Mouse (Mus musculus): ENCODE measurements at regions not wholly inside any gene's neighbourhood (a gene's known extent, or its start where the extent isn't known, plus 50 kb on each side); places are given as distances from the start of the nearest gene placed in this dataset.

GRCm38 (mm10) chr5:75248279-75248678 lies 96.2 kb downstream of the Pdgfra start:
- no peaks in the 10 kb centered on the region for H3K9me3 ChIP-seq
- H3K4me3 ChIP-seq (replicated peaks) = no peak overlapping the region
- H3K4me2 ChIP-seq (replicated peaks) = no peak overlapping the region
- H3K4me1 ChIP-seq (replicated peaks) = 0 out of 2 replicates have a peak, but pooled peaks cover 3% of the 10 kb centered on the region
- ATAC-seq = peak; percentile 39; the same call in 1 of the 2 replicates
- H3K27ac ChIP-seq = no peak overlapping the region
- 83% methylated on average over 6 of the region's 6 CpGs for WGBS
- no peak overlapping the region for H3K9ac ChIP-seq
- no peaks in the 10 kb centered on the region for H3K27me3 ChIP-seq (replicated peaks)
- no peaks in the 10 kb centered on the region for H3K36me3 ChIP-seq

- 0 out of 2 replicates have a peak, but pooled peaks cover 5% of the 10 kb centered on the region for H3K4me1 ChIP-seq (replicated peaks)
These were observed 97.6 kb downstream of the Pdgfra start for GRCm38 (mm10) chr5:75249671-75250070.

GRCm38 (mm10) chr5:75253349-75253748 lies 101.3 kb downstream of the Pdgfra start:
- 68% methylated on average over 7 of the region's 7 CpGs for WGBS
- no peak for ATAC-seq
- no peak overlapping the region for H3K27ac ChIP-seq
- H3K4me2 ChIP-seq (replicated peaks) = no peak overlapping the region
- no peaks in the 10 kb centered on the region for H3K27me3 ChIP-seq (replicated peaks)
- H3K4me1 ChIP-seq (replicated peaks) = 0 out of 2 replicates have a peak, but pooled peaks cover 3% of the 10 kb centered on the region
- no peak overlapping the region for H3K4me3 ChIP-seq (replicated peaks)
- no peaks in the 10 kb centered on the region for H3K9me3 ChIP-seq
- no peak overlapping the region for H3K9ac ChIP-seq
- no peaks in the 10 kb centered on the region for H3K36me3 ChIP-seq

More at GRCm38 (mm10) chr5:75249671-75250070, 97.6 kb downstream of the Pdgfra start:
- Histone ChIP-seq H3K9ac (no peak overlapping the region), H3K36me3 (no peaks in the 10 kb centered on the region), H3K9me3 (no peaks in the 10 kb centered on the region), H3K27me3 (replicated peaks) (no peaks in the 10 kb centered on the region), H3K4me2 (replicated peaks) (no peak overlapping the region), H3K27ac (no peak overlapping the region), H3K4me3 (replicated peaks) (no peak overlapping the region)
- WGBS = 78% methylated on average over 3 of the region's 3 CpGs
- no peak for ATAC-seq

GRCm38 (mm10) chr5:75253830-75254229 lies 101.7 kb downstream of the Pdgfra start:
- 65% methylated on average over 5 of the region's 5 CpGs for WGBS
- Histone ChIP-seq H3K36me3 (no peaks in the 10 kb centered on the region), H3K9me3 (no peaks in the 10 kb centered on the region), H3K9ac (no peak overlapping the region), H3K27me3 (replicated peaks) (no peaks in the 10 kb centered on the region), H3K4me3 (replicated peaks) (no peak overlapping the region), H3K27ac (no peak overlapping the region), H3K4me2 (replicated peaks) (no peak overlapping the region), H3K4me1 (replicated peaks) (0 out of 2 replicates have a peak, but pooled peaks cover 3% of the 10 kb centered on the region)
- peak; percentile 47; the same call in 1 of the 2 replicates for ATAC-seq

GRCm38 (mm10) chr5:75256186-75256585 lies 104.1 kb downstream of the Pdgfra start:
- no peak for ATAC-seq
- no peak overlapping the region for H3K27ac ChIP-seq
- H3K9me3 ChIP-seq = no peaks in the 10 kb centered on the region
- H3K4me3 ChIP-seq (replicated peaks) = no peak overlapping the region
- no peak overlapping the region for H3K4me2 ChIP-seq (replicated peaks)
- H3K4me1 ChIP-seq (replicated peaks) = 0 out of 2 replicates have a peak, but pooled peaks cover 3% of the 10 kb centered on the region
- WGBS = 68% methylated on average over 4 of the region's 4 CpGs
- no peaks in the 10 kb centered on the region for H3K27me3 ChIP-seq (replicated peaks)
- H3K9ac ChIP-seq = no peak overlapping the region
- H3K36me3 ChIP-seq = no peaks in the 10 kb centered on the region

GRCm38 (mm10) chr5:75257067-75257466 lies 105.0 kb downstream of the Pdgfra start:
- Histone ChIP-seq H3K27ac (no peak overlapping the region), H3K9me3 (no peaks in the 10 kb centered on the region), H3K4me1 (replicated peaks) (0 out of 2 replicates have a peak, but pooled peaks cover 3% of the 10 kb centered on the region), H3K9ac (no peak overlapping the region), H3K4me3 (replicated peaks) (no peak overlapping the region), H3K4me2 (replicated peaks) (no peak overlapping the region), H3K27me3 (replicated peaks) (no peaks in the 10 kb centered on the region), H3K36me3 (no peaks in the 10 kb centered on the region)
- ATAC-seq = no peak
- 57% methylated on average over 2 of the region's 2 CpGs for WGBS

GRCm38 (mm10) chr5:75260247-75260646 lies 108.2 kb downstream of the Pdgfra start:
- Histone ChIP-seq H3K4me3 (replicated peaks) (no peak overlapping the region), H3K27ac (no peak overlapping the region), H3K36me3 (no peaks in the 10 kb centered on the region), H3K4me2 (replicated peaks) (no peak overlapping the region), H3K9me3 (no peaks in the 10 kb centered on the region), H3K4me1 (replicated peaks) (no peaks in the 10 kb centered on the region), H3K9ac (no peak overlapping the region), H3K27me3 (replicated peaks) (no peaks in the 10 kb centered on the region)
- WGBS = 53% methylated on average over 10 of the region's 10 CpGs
- ATAC-seq = no peak

- Histone ChIP-seq H3K27ac (no peak overlapping the region), H3K36me3 (no peaks in the 10 kb centered on the region), H3K4me1 (replicated peaks) (no peaks in the 10 kb centered on the region), H3K9me3 (no peaks in the 10 kb centered on the region), H3K4me3 (replicated peaks) (no peak overlapping the region), H3K27me3 (replicated peaks) (no peaks in the 10 kb centered on the region), H3K9ac (no peak overlapping the region), H3K4me2 (replicated peaks) (no peak overlapping the region)
- 79% methylated on average over 7 of the region's 7 CpGs for WGBS
- ATAC-seq = no peak
These were observed 114.1 kb downstream of the Pdgfra start for GRCm38 (mm10) chr5:75266111-75266676.

- Histone ChIP-seq H3K4me1 (replicated peaks) (no peaks in the 10 kb centered on the region), H3K27me3 (replicated peaks) (no peaks in the 10 kb centered on the region), H3K9me3 (no peaks in the 10 kb centered on the region), H3K27ac (no peak overlapping the region), H3K4me3 (replicated peaks) (no peak overlapping the region), H3K4me2 (replicated peaks) (no peak overlapping the region), H3K9ac (no peak overlapping the region), H3K36me3 (no peaks in the 10 kb centered on the region)
- WGBS = 56% methylated on average over 4 of the region's 4 CpGs
- ATAC-seq = no peak
These were observed 114.8 kb downstream of the Pdgfra start for GRCm38 (mm10) chr5:75266871-75267270.

GRCm38 (mm10) chr5:75267766-75268165 lies 115.7 kb downstream of the Pdgfra start:
- no peaks in the 10 kb centered on the region for H3K27me3 ChIP-seq (replicated peaks)
- H3K9ac ChIP-seq = no peak overlapping the region
- ATAC-seq = no peak
- no peak overlapping the region for H3K4me3 ChIP-seq (replicated peaks)
- no peak overlapping the region for H3K4me2 ChIP-seq (replicated peaks)
- no peaks in the 10 kb centered on the region for H3K4me1 ChIP-seq (replicated peaks)
- H3K27ac ChIP-seq = no peak overlapping the region
- WGBS = 83% methylated on average over 3 of the region's 3 CpGs
- no peaks in the 10 kb centered on the region for H3K9me3 ChIP-seq
- no peaks in the 10 kb centered on the region for H3K36me3 ChIP-seq

- WGBS = 94% methylated on average over 3 of the region's 3 CpGs
- H3K4me1 ChIP-seq (replicated peaks) = peaks cover 11% of the 10 kb centered on the region; the same call in 1 of the 2 replicates
- no peaks in the 10 kb centered on the region for H3K9me3 ChIP-seq
These were observed 125.9 kb downstream of the Pdgfra start for GRCm38 (mm10) chr5:75278041-75278440.

GRCm38 (mm10) chr5:75279561-75280171 lies 127.6 kb downstream of the Pdgfra start:
- ATAC-seq = no peak
- WGBS = 88% methylated on average over 1 of the region's 1 CpGs
- no peaks in the 10 kb centered on the region for H3K27me3 ChIP-seq (replicated peaks)
- H3K4me1 ChIP-seq (replicated peaks) = peaks cover 11% of the 10 kb centered on the region; the same call in 1 of the 2 replicates
- H3K4me2 ChIP-seq (replicated peaks) = no peak overlapping the region
- H3K4me3 ChIP-seq (replicated peaks) = no peak overlapping the region
- no peaks in the 10 kb centered on the region for H3K9me3 ChIP-seq
- no peaks in the 10 kb centered on the region for H3K36me3 ChIP-seq
- H3K27ac ChIP-seq = no peak overlapping the region
- no peak overlapping the region for H3K9ac ChIP-seq

More at GRCm38 (mm10) chr5:75278041-75278440, 125.9 kb downstream of the Pdgfra start:
- no peak for ATAC-seq
- Histone ChIP-seq H3K36me3 (no peaks in the 10 kb centered on the region), H3K4me3 (replicated peaks) (no peak overlapping the region), H3K27me3 (replicated peaks) (no peaks in the 10 kb centered on the region), H3K9ac (no peak overlapping the region), H3K27ac (no peak overlapping the region), H3K4me2 (replicated peaks) (no peak overlapping the region)

- Histone ChIP-seq H3K27me3 (replicated peaks) (no peaks in the 10 kb centered on the region), H3K9ac (no peak overlapping the region), H3K4me2 (replicated peaks) (no peak overlapping the region), H3K27ac (no peak overlapping the region), H3K9me3 (no peaks in the 10 kb centered on the region), H3K4me3 (replicated peaks) (no peak overlapping the region), H3K36me3 (no peaks in the 10 kb centered on the region), H3K4me1 (replicated peaks) (peaks cover 11% of the 10 kb centered on the region; the same call in 1 of the 2 replicates)
- WGBS = 40% methylated on average over 3 of the region's 3 CpGs
- ATAC-seq = no peak
These were observed 128.6 kb downstream of the Pdgfra start for GRCm38 (mm10) chr5:75280698-75281097.
